Mouse (Mus musculus): ENCODE data around the gene Gm12794. TPM values are rescaled to one million over a fixed set of nuclear protein-coding genes. Genes with fewer than 3 reads are reported as not detected.

The Gm12794 gene
- polyA plus RNA-seq (2017; shearing (Covaris generic)) = not detected

GRCm38 (mm10) chr4:101940107-101940506, at the start of gene Gm12794:
Gene Gm12794 (plus strand): TSS chr4:101940407.

GRCm38 (mm10) chr4:101893656-101894420, 46.4 kb upstream of the Gm12794 start, which contains the start of gene C130073F10Rik:
Gene C130073F10Rik (minus strand): TSS chr4:101893789.

GRCm38 (mm10) chr4:101908821-101909220, 31.4 kb upstream of the Gm12794 start, which contains the start of gene Gm12800:
Gene Gm12800 (plus strand): TSS chr4:101909121.

GRCm38 (mm10) chr4:101980949-101981348, 40.7 kb downstream of the Gm12794 start, which contains the start of gene Gm12790:
Gene Gm12790 (minus strand): TSS chr4:101981049.

GRCm38 (mm10) chr4:101986326-101986725, 46.1 kb downstream of the Gm12794 start, which contains the start of gene Gm12789:
Gene Gm12789 (plus strand): TSS chr4:101986626.

Other genes starting within 250 kb of the Gm12794 start
- not detected for gene Lepr, start 223.0 kb upstream of the Gm12794 start, polyA plus RNA-seq (2017; shearing (Covaris generic))
- not detected for gene B020004J07Rik, start 96.4 kb upstream of the Gm12794 start, polyA plus RNA-seq (2017; shearing (Covaris generic))
- gene C130073F10Rik, start 46.6 kb upstream of the Gm12794 start, polyA plus RNA-seq (2017; shearing (Covaris generic)) = not detected
- not detected for gene Gm12800, start 31.3 kb upstream of the Gm12794 start, polyA plus RNA-seq (2017; shearing (Covaris generic))
- gene Gm12790, start 40.6 kb downstream of the Gm12794 start, polyA plus RNA-seq (2017; shearing (Covaris generic)) = not detected
- not detected for gene Gm12789, start 46.2 kb downstream of the Gm12794 start, polyA plus RNA-seq (2017; shearing (Covaris generic))
- 72.3 TPM for gene Pde4b, start 147.1 kb downstream of the Gm12794 start, polyA plus RNA-seq (2017; shearing (Covaris generic))